Mouse (Mus musculus) lung, embryonic 14.5 days (tissue): ENCODE measurements around the gene Grap. TPM values are rescaled to one million over a fixed set of nuclear protein-coding genes. Genes with fewer than 3 reads are reported as not detected.

Experiments
- ATAC-seq: fragments of 200-750 bp; cut with Nextera tagmentation; 2 replicates; pipeline ENCODE4 v1.8.0; 2017; ENCODE audit warnings: mild to moderate bottlenecking, moderate TSS enrichment, moderate library complexity; ENCODE audit not compliant: insufficient read depth
- DNase-seq: peaks from one replicate; pipeline ENCODE4 v3.0.0-alpha.2; 2015
- H3K27ac ChIP-seq: fragments of 300-500 bp; sonication (generic); 2 replicates; pipeline ENCODE4 v1.5.1; 2014; ENCODE audit warnings: low read depth, mild to moderate bottlenecking, moderate library complexity
- H3K27me3 ChIP-seq: fragments of 300-500 bp; sonication (generic); 2 replicates; pipeline ENCODE4 v1.6.1; 2014; ENCODE audit warnings: low read length, control low read depth; ENCODE audit not compliant: insufficient read depth
- H3K36me3 ChIP-seq: fragments of 300-500 bp; sonication (generic); 2 replicates; pipeline ENCODE4 v1.6.1; 2014; ENCODE audit warnings: control low read depth; ENCODE audit not compliant: insufficient read depth
- H3K4me1 ChIP-seq: fragments of 300-500 bp; sonication (generic); 2 replicates; pipeline ENCODE4 v1.6.1; 2014; ENCODE audit warnings: antibody characterized with exemption, control low read depth; ENCODE audit not compliant: insufficient read depth
- H3K4me2 ChIP-seq: fragments of 300-500 bp; sonication (generic); 2 replicates; pipeline ENCODE4 v1.6.1; 2014; ENCODE audit warnings: mild to moderate bottlenecking
- H3K4me3 ChIP-seq: fragments of 300-500 bp; sonication (generic); 2 replicates; pipeline ENCODE4 v1.5.1; 2014; ENCODE audit warnings: low read depth, low read length
- H3K9ac ChIP-seq: fragments of 300-500 bp; sonication (generic); 2 replicates; pipeline ENCODE4 v1.6.1; 2014
- H3K9me3 ChIP-seq: fragments of 300-500 bp; sonication (generic); 2 replicates; pipeline ENCODE4 v1.6.1; 2016; ENCODE audit warnings: low read depth, low read length, control low read depth
- CTCF ChIP-seq: IDR thresholded peaks from 2 replicates; pipeline ENCODE4 v1.5.1; 2016; ENCODE audit warnings: antibody characterized with exemption, low read depth
- WGBS: fragments of 180-500 bp; shearing (Covaris S2); extraction: QIAGEN DNeasy Blood & Tissue Kit; methylation state at CpG from one replicate; pipeline ENCODE4 v1.1.7; 2014; 5-methylcytosine and 5-hydroxymethylcytosine counted together
- polyA plus RNA-seq: library from polyadenylated mRNA; unstranded; fragments of >200 nt; fragmentation: Nextera tagmentation; extraction: Ambion mirVana; gene quantifications from 2 replicates; pipeline ENCODE4 v1.2.1, GENCODE M21; 2014

The Grap gene
- polyA plus RNA-seq, 1 experiment from 2014 or later, result 29.5 TPM

- TF ChIP-seq CTCF, result no peak
- no peaks in the 10 kb centered on the region for H3K36me3 ChIP-seq
- H3K9me3 ChIP-seq, result no peaks in the 10 kb centered on the region
- H3K27me3 ChIP-seq, result no peaks in the 10 kb centered on the region
- DNase-seq, result no peak
- H3K9ac ChIP-seq, result no peak overlapping the region
- ATAC-seq, result no peak
- no peak overlapping the region for H3K4me3 ChIP-seq
- no peak overlapping the region for H3K4me2 ChIP-seq
- H3K27ac ChIP-seq, result peak overlapping the region; percentile 59; the same call in 1 of the 2 replicates
- peaks cover 3% of the 10 kb centered on the region for H3K4me1 ChIP-seq
- WGBS, result 55% methylated on average over 5 of the region's 5 CpGs
These were observed 7.7 kb upstream of the Grap start for GRCm38 (mm10) chr11:61645357-61645857.

GRCm38 (mm10) chr11:61646499-61647039 lies 6.5 kb upstream of the Grap start:
- no peak for ATAC-seq
- 58% methylated on average over 2 of the region's 2 CpGs for WGBS
- H3K9me3 ChIP-seq, result no peaks in the 10 kb centered on the region

GRCm38 (mm10) chr11:61647110-61647910 lies 5.8 kb upstream of the Grap start:
- H3K9ac ChIP-seq, result no peak overlapping the region
- 71% methylated on average over 10 of the region's 10 CpGs for WGBS
- ATAC-seq, result no peak
- peaks cover 3% of the 10 kb centered on the region for H3K4me1 ChIP-seq
- no peak overlapping the region for H3K27ac ChIP-seq
- no peak for TF ChIP-seq CTCF
- no peak for DNase-seq
- H3K4me2 ChIP-seq, result no peak overlapping the region
- H3K27me3 ChIP-seq, result no peaks in the 10 kb centered on the region
- no peaks in the 10 kb centered on the region for H3K9me3 ChIP-seq
- H3K36me3 ChIP-seq, result no peaks in the 10 kb centered on the region
- H3K4me3 ChIP-seq, result no peak overlapping the region

More at GRCm38 (mm10) chr11:61646499-61647039, 6.5 kb upstream of the Grap start:
- Histone ChIP-seq H3K9ac (no peak overlapping the region), H3K36me3 (no peaks in the 10 kb centered on the region), H3K4me1 (peaks cover 3% of the 10 kb centered on the region), H3K27me3 (no peaks in the 10 kb centered on the region), H3K4me2 (no peak overlapping the region), H3K27ac (no peak overlapping the region), H3K4me3 (no peak overlapping the region)
- no peak for TF ChIP-seq CTCF
- no peak for DNase-seq

- DNase-seq (peak; percentile 21), ATAC-seq (no peak)
- no peaks in the 10 kb centered on the region for H3K36me3 ChIP-seq
- WGBS, result 62% methylated on average over 6 of the region's 6 CpGs
- no peak for TF ChIP-seq CTCF
- H3K4me2 ChIP-seq, result no peak overlapping the region
- no peak overlapping the region for H3K27ac ChIP-seq
- no peaks in the 10 kb centered on the region for H3K9me3 ChIP-seq
- no peak overlapping the region for H3K9ac ChIP-seq
- H3K4me3 ChIP-seq, result no peak overlapping the region
- H3K4me1 ChIP-seq, result peaks cover 3% of the 10 kb centered on the region
- H3K27me3 ChIP-seq, result no peaks in the 10 kb centered on the region
These were observed 4.9 kb upstream of the Grap start for GRCm38 (mm10) chr11:61647956-61648748.

- Histone ChIP-seq H3K4me1 (peaks cover 3% of the 10 kb centered on the region), H3K9me3 (no peaks in the 10 kb centered on the region), H3K4me2 (no peak overlapping the region), H3K9ac (no peak overlapping the region), H3K27ac (no peak overlapping the region), H3K36me3 (no peaks in the 10 kb centered on the region), H3K27me3 (no peaks in the 10 kb centered on the region), H3K4me3 (no peak overlapping the region)
- TF ChIP-seq CTCF, result no peak
- DNase-seq, result no peak
- ATAC-seq, result no peak
- WGBS, result 77% methylated on average over 7 of the region's 7 CpGs
These were observed 4.3 kb upstream of the Grap start for GRCm38 (mm10) chr11:61648749-61649115.

- Histone ChIP-seq H3K4me2 (no peak overlapping the region), H3K27ac (no peak overlapping the region), H3K9me3 (no peaks in the 10 kb centered on the region), H3K9ac (no peak overlapping the region), H3K4me3 (no peak overlapping the region), H3K36me3 (no peaks in the 10 kb centered on the region), H3K4me1 (peaks cover 3% of the 10 kb centered on the region), H3K27me3 (no peaks in the 10 kb centered on the region)
- WGBS, result 87% methylated on average over 5 of the region's 5 CpGs
- no peak for ATAC-seq
- TF ChIP-seq CTCF, result no peak
- DNase-seq, result no peak
These were observed 3.9 kb upstream of the Grap start for GRCm38 (mm10) chr11:61649163-61649580.

- no peaks in the 10 kb centered on the region for H3K36me3 ChIP-seq
- peaks cover 3% of the 10 kb centered on the region for H3K4me1 ChIP-seq
- DNase-seq (no peak), ATAC-seq (no peak)
- WGBS, result 73% methylated on average over 4 of the region's 4 CpGs
- no peak overlapping the region for H3K4me3 ChIP-seq
- H3K9me3 ChIP-seq, result no peaks in the 10 kb centered on the region
- no peak overlapping the region for H3K27ac ChIP-seq
- no peak overlapping the region for H3K4me2 ChIP-seq
- no peaks in the 10 kb centered on the region for H3K27me3 ChIP-seq
- H3K9ac ChIP-seq, result no peak overlapping the region
- no peak for TF ChIP-seq CTCF
These were observed 3.4 kb upstream of the Grap start for GRCm38 (mm10) chr11:61649626-61650025.
